Mouse (Mus musculus) megakaryocyte, adult 5-6 weeks (primary cell): ENCODE data around the gene Opcml. TPM values are rescaled to one million over a fixed set of nuclear protein-coding genes. Genes with fewer than 3 reads are reported as not detected.

Experiments
- ATAC-seq: 2 replicates; pipeline ENCODE4 v1.8.0; 2016; ENCODE audit warnings: mild to moderate bottlenecking, inconsistent platforms; ENCODE audit not compliant: poor library complexity, severe bottlenecking
- total RNA-seq, 2 experiments: library from RNA; stranded (forward) in 1 of 2; stranded (reverse) in 1 of 2; fragments of 153-499, 151-499 nt in 1 of 2; fragments of 221-1000, 200-1000 nt in 1 of 2; gene quantifications; 2 replicates each; pipeline versions ENCODE4 v1.2.3 to v1.2.4; 2015 to 2017

Opcml gene
- total RNA-seq, 2 experiments from 2014 or later, result not detected

GRCm38 (mm10) chr9:28139957-28140597 lies 349.5 kb downstream of the Opcml start:
- ATAC-seq, result no peak

- no peak for ATAC-seq
Observed at GRCm38 (mm10) chr9:28149507-28149906, 358.9 kb downstream of the Opcml start.

- ATAC-seq, result peak; percentile 57
Observed at GRCm38 (mm10) chr9:28153748-28154147, 363.2 kb downstream of the Opcml start.

GRCm38 (mm10) chr9:28157092-28157491 lies 366.5 kb downstream of the Opcml start:
- no peak for ATAC-seq

GRCm38 (mm10) chr9:28160953-28161352 lies 370.4 kb downstream of the Opcml start:
- no peak for ATAC-seq

DNA sequence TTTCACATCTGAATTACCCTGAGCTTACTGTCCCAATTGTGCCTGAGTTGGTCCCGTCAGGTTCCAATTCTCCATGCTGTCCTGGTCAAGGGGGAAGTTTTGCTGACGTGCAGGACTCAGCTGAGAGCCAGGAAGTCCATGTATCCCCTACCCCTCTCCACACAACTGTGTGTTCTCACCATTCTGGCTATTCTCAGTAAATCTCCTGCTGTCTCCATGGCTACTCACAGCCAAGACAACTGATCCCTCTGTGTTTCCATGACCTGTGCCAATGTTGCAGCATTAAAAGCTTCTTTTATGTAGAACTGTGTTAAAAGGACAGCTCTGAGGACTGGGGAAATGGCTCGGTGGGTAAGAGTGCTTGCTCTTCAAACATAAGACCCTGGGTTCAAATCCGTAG lies 373.4 kb downstream of the Opcml start:
- ATAC-seq, result no peak

DNA sequence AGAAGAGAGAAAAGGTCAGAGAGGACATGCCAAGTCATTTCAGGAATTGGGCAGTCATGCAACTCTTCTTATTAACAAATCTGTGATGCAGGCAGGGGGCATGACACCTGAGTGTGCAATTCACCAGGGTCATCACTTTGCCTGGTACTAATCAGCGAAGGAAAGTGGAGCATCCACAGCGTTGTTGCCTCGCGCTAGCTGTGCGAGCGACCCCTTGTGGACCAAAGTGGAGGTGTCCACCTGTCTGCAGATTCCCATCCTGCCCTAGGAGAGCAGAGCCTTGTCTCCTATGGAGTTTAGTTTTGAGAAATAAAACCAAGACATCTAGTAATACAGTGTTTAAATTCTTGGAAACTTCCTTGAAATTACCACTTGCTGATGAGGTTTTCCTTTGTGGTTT lies 381.3 kb downstream of the Opcml start:
- ATAC-seq, result no peak

DNA sequence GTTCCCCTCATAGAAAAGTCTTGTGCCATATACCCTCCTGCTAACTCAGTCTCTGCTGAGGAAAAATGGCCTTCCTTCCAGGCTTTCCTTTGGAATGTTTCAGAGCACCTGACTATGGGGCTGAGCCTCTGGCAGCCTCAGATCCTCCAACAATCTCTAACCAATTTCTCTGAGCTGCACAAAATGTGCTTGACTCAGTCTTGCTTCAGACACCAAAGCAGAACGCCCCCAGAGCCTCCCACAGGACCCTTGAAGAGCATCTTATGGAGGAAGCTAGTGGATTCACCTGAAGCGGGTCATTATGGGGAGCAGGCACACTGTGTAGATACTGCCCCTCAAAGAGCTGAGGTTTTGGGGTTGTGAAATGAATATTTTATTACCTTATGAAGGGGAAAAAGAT lies 386.5 kb downstream of the Opcml start:
- ATAC-seq, result no peak

GRCm38 (mm10) chr9:28178123-28178887 lies 387.7 kb downstream of the Opcml start:
- no peak for ATAC-seq

DNA sequence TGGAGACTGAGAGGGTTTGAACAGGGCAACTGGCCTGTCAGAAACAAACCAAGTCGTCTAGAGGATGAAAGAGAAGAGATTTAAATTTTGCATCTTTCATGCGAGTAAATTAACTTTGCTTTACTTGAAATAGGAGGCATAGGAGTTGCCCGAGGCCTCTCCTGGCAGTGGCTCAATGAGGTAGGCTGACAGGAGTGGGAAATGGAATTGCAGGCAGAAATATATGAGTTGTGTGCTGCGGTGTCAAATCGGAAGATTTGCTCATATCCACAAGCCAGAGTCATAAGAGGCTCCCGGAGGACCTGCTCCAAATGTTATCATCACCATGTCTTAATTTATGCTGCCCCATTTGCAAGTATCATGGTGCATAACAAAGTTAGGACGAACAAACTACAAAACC lies 391.3 kb downstream of the Opcml start:
- no peak for ATAC-seq

GRCm38 (mm10) chr9:28190226-28190625 lies 399.7 kb downstream of the Opcml start:
- ATAC-seq, result no peak

GRCm38 (mm10) chr9:28190751-28191150 lies 400.2 kb downstream of the Opcml start:
- no peak for ATAC-seq

DNA sequence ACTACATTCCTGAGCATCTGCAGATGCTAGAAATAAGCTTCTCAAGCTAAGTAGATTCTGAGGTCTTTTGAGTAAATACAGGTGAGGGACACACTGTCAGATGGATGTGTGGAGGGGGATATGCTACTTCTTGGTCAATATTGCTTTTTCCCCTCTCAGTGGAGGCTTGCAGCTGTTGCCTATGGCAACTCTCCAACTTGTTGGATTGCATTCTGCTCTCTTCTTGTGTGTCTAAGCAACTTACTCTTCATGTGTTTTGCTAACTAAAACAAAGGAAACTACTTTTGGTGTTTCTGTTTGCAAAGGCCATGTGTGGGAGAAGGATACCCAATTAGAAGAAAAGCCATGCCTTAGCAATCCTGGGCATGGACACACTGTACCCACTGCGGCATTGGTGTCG lies 406.0 kb downstream of the Opcml start:
- no peak for ATAC-seq

DNA sequence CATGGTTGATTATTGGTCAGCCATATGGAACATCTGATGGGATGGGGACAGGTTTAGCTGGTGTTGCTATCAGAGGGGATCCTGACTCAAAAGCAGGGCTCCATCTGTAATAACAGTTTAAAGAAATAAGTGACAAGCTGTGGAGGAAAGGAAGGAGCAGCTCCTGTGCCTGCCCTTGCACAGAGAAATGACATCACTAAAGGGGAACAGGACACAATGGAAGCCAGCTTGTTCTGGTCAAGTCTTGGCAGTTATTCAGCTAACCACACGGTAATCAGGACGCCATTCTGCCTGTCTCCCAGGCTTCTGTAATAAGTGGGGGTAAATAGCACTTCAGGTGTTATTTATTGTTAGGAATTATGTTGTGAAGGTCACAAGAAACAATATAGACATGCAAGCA lies 406.5 kb downstream of the Opcml start:
- no peak for ATAC-seq

GRCm38 (mm10) chr9:28197631-28198030 lies 407.1 kb downstream of the Opcml start:
- ATAC-seq, result no peak

DNA sequence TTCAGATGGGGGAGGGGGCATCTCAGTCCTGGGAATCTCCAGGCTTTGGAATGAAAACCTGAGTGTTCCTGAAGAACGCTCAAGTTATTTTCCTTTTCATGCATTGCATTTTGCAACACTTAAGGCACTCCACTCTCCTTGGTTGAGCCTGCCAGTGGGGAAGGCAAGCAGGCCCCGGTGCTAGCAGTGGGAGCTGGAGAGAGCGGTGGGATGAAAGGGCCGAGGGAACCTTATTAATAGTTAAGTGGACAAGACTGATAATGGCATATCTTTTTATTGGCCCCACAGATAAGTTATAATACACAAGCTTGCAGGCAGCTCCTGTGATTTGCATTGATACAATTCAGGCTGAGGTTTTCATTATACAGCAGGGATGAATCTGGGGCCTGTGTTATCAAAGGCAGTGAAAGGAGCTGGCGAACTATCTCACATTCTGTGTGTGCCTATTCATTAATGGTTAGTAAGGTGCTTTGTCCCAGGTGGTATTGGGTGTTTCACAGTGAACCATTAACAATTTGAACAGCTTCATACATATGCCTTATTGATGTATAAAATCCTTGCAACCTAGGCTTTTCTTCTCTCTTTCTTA lies 407.6 kb downstream of the Opcml start:
- ATAC-seq, result no peak

GRCm38 (mm10) chr9:28207441-28207840 lies 416.9 kb downstream of the Opcml start:
- ATAC-seq, result no peak

DNA sequence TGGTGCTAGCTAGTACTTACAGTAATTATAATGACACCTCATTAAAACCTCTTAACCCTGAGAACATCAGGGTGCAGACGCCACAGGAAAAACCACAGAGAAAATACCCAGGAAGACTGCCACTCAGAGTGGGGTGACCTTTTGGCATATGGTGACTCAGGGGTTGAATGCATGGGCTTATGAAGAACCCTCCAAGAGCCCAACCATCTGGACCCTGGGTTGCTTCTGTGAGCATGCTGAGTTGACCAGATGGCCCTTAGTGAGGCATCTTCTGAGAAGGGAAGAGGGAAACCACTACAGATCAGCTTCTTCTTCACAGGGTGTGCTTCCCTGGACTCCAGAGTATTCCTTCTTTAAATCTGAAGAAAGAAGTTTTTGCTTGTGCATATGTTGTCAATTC lies 418.1 kb downstream of the Opcml start:
- no peak for ATAC-seq

DNA sequence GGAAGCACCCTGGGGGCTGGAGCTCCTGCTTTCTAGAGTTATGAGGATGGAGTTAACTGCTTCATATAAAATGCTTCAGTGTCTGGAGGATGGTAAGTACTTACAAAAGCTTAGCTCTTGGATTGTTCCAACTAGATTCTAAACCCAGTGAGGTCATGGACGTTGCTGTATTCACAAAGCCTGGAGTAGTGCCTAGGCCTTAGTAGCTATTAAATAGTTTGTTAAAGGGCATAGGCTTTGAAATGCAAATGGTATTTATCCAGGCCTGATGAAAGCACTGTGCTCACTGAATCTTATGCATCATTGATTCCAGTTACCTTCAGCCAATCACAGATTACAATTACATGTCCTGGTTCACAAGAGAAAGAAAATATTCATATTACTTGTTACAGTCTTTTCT lies 421.3 kb downstream of the Opcml start:
- ATAC-seq, result no peak

DNA sequence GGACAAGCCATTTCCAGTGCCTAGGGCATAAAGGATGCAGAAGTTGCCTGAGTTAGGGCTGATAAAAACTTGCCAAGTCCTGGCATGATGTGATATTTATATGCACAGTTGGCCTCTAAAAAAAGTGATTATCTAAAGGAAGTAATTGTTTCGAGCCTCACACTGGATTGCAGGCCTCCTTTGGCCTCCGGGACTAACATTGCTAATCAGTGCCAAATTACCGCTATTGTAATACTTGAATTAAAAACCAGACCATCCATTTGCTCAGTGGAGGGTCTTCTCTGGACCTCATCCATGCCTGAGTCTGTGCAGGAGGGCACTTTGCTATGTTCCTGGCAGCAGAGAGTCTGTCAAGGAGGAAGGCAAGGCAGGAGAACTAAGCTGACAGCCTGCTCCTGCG lies 423.3 kb downstream of the Opcml start:
- no peak for ATAC-seq

- ATAC-seq, result no peak
Observed at GRCm38 (mm10) chr9:28218026-28218646, 427.6 kb downstream of the Opcml start.

GRCm38 (mm10) chr9:28222726-28223125 lies 432.2 kb downstream of the Opcml start:
- no peak for ATAC-seq
